Comparison of ENCODE assay signal across 23 mouse cellular contexts in genomic region chr2:26608781-26609180, GRCm38 (mm10). TPM values are rescaled to one million over a fixed set of nuclear protein-coding genes. Genes with fewer than 3 reads are reported as not detected.
"Had no signal": no experiment of that assay in that cellular context is flagged by ENCODE, and none has a peak within 500 bp of the region (broad histone marks: within the 10 kb centered on the region; RNA-seq: fewer than 3 reads in every experiment).

No protein-coding gene starts in this region.

- H3K4me3 ChIP-seq: lung, embryonic 15.5 days; megakaryocyte, embryonic 14.5 days; midbrain, embryonic 13.5 days; midbrain, embryonic 15.5 days; neural tube, embryonic 12.5 days; stomach, embryonic 15.5 days had no signal

- H3K27me3 ChIP-seq: lung, embryonic 15.5 days; stomach, embryonic 15.5 days had no signal

- DNase-seq: lung, adult 2 months; lung, postnatal 14 days; lung, postnatal 36 days; right cerebral cortex, postnatal 14 days; thymus, adult 18-20 months; thymus, postnatal 14 days; thymus, postnatal 36 days had no signal

- H3K9ac ChIP-seq: lung, embryonic 15.5 days; midbrain, embryonic 13.5 days; midbrain, embryonic 15.5 days; neural tube, embryonic 12.5 days; stomach, embryonic 15.5 days had no signal

- H3K36me3 ChIP-seq: lung, embryonic 15.5 days; midbrain, embryonic 13.5 days; midbrain, embryonic 15.5 days; neural tube, embryonic 12.5 days; stomach, embryonic 15.5 days had no signal

- H3K27ac ChIP-seq: lung, embryonic 15.5 days; macrophage; midbrain, embryonic 13.5 days; midbrain, embryonic 15.5 days; neural tube, embryonic 12.5 days had no signal

RNA-seq across cellular contexts. Expression of gene Fam69b, which starts 19.5 kb away (rescaled TPM):
- total RNA-seq: monocyte, adult 5-6 weeks; neutrophil, adult 5-6 weeks had no signal
- polyA plus RNA-seq: macrophage had no signal

RNA-seq across cellular contexts. Expression of gene Gm20532, which starts 22.3 kb away (rescaled TPM):
- total RNA-seq: megakaryocyte progenitor cell, adult 5-6 weeks; midbrain, postnatal 0 days; monocyte, adult 5-6 weeks; neutrophil, adult 5-6 weeks had no signal
- polyA plus RNA-seq: lung, adult 2 months; lung, embryonic 15.5 days; lung, postnatal 0 days; midbrain, embryonic 11.5 days; midbrain, embryonic 13.5 days; midbrain, embryonic 15.5 days; neural tube, embryonic 12.5 days; neural tube, embryonic 14.5 days; spleen, adult 2 months; stomach, embryonic 15.5 days; thymus, postnatal 0 days had no signal

RNA-seq across cellular contexts. Expression of gene Egfl7, which starts 29.0 kb away (rescaled TPM):
- total RNA-seq: monocyte, adult 5-6 weeks had no signal
